Mouse (Mus musculus): ENCODE data around the gene Eif2d. TPM values are rescaled to one million over a fixed set of nuclear protein-coding genes. Genes with fewer than 3 reads are reported as not detected.

Gene Eif2d
- polyA plus RNA-seq, 1 experiment from 2014 or later: 41.1 TPM

- Histone ChIP-seq H3K4me3 (no peak overlapping the region), H3K4me1 (peaks cover 16% of the 10 kb centered on the region), H3K27me3 (replicated peaks) (no peaks in the 10 kb centered on the region), H3K4me2 (no peak overlapping the region), H3K27ac (replicated peaks) (no peak overlapping the region), H3K36me3 (0 out of 2 replicates have a peak, but pooled peaks cover 4% of the 10 kb centered on the region), H3K9me3 (no peaks in the 10 kb centered on the region), H3K9ac (no peak overlapping the region)
- 78% methylated on average over 2 of the region's 2 CpGs for WGBS
- no peak for ATAC-seq (ENCODE audit: extremely low read depth, insufficient number of reproducible peaks, low FRiP score, low TSS enrichment)
These were observed 70.4 kb downstream of the Eif2d start for GRCm38 (mm10) chr1:131223345-131223744.

GRCm38 (mm10) chr1:131224848-131225471, 72.0 kb downstream of the Eif2d start:
- no peak overlapping the region for H3K9ac ChIP-seq
- H3K4me2 ChIP-seq: no peak overlapping the region
- no peak overlapping the region for H3K4me3 ChIP-seq
- WGBS: 69% methylated on average over 12 of the region's 12 CpGs
- 0 out of 2 replicates have a peak, but pooled peaks cover 4% of the 10 kb centered on the region for H3K36me3 ChIP-seq
- H3K9me3 ChIP-seq: no peaks in the 10 kb centered on the region
- H3K4me1 ChIP-seq: peaks cover 32% of the 10 kb centered on the region
- ATAC-seq (ENCODE audit: extremely low read depth, insufficient number of reproducible peaks, low FRiP score, low TSS enrichment): no peak
- no peaks in the 10 kb centered on the region for H3K27me3 ChIP-seq (replicated peaks)
- no peak overlapping the region for H3K27ac ChIP-seq (replicated peaks)

GRCm38 (mm10) chr1:131228225-131228624, 75.2 kb downstream of the Eif2d start:
- Histone ChIP-seq H3K27me3 (replicated peaks) (no peaks in the 10 kb centered on the region), H3K27ac (replicated peaks) (peak overlapping the region; percentile 75), H3K4me3 (peak overlapping the region; percentile 16; the same call in 1 of the 2 replicates), H3K36me3 (0 out of 2 replicates have a peak, but pooled peaks cover 4% of the 10 kb centered on the region), H3K9me3 (no peaks in the 10 kb centered on the region), H3K4me1 (peaks cover 61% of the 10 kb centered on the region), H3K9ac (peak overlapping the region; percentile 54), H3K4me2 (peak overlapping the region; percentile 57)
- WGBS: 26% methylated on average over 7 of the region's 7 CpGs
- peak; percentile 59; the same call in 1 of the 2 replicates for ATAC-seq (ENCODE audit: extremely low read depth, insufficient number of reproducible peaks, low FRiP score, low TSS enrichment)

- peak overlapping the region; percentile 75 for H3K27ac ChIP-seq (replicated peaks)
- H3K9ac ChIP-seq: no peak overlapping the region
- 38% methylated on average over 5 of the region's 5 CpGs for WGBS
- peak overlapping the region; percentile 16; the same call in 1 of the 2 replicates for H3K4me3 ChIP-seq
- 0 out of 2 replicates have a peak, but pooled peaks cover 4% of the 10 kb centered on the region for H3K36me3 ChIP-seq
- H3K27me3 ChIP-seq (replicated peaks): no peaks in the 10 kb centered on the region
- H3K4me1 ChIP-seq: peaks cover 65% of the 10 kb centered on the region
- 0 out of 2 replicates have a peak, but pooled peaks have one; percentile 39 for ATAC-seq (ENCODE audit: extremely low read depth, insufficient number of reproducible peaks, low FRiP score, low TSS enrichment)
- H3K9me3 ChIP-seq: no peaks in the 10 kb centered on the region
- H3K4me2 ChIP-seq: peak overlapping the region; percentile 57
These were observed 75.7 kb downstream of the Eif2d start for GRCm38 (mm10) chr1:131228659-131229058.

DNA sequence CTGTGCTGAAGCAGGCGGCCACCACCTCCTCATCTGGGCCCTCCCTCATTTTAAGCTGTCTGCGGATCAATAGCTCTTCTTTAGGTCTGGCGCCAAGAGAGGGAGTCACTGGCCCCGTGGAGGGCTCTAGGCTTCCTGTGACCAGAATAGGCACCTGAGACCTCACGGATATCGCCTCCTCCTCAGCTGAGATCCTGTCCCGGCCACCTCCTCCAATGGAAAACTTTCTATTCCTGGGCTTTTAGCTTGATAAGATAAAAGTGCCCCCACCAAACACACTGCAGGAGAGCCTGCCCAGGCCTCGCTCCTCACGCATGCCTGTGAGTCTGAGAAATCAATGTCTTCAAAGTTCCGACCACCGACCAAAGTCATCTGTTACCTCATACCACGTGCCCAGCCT, 80.5 kb downstream of the Eif2d start:
- peak overlapping the region; percentile 81 for H3K9ac ChIP-seq
- H3K27ac ChIP-seq (replicated peaks): peak overlapping the region; percentile 87
- no peak for ATAC-seq (ENCODE audit: extremely low read depth, insufficient number of reproducible peaks, low FRiP score, low TSS enrichment)

DNA sequence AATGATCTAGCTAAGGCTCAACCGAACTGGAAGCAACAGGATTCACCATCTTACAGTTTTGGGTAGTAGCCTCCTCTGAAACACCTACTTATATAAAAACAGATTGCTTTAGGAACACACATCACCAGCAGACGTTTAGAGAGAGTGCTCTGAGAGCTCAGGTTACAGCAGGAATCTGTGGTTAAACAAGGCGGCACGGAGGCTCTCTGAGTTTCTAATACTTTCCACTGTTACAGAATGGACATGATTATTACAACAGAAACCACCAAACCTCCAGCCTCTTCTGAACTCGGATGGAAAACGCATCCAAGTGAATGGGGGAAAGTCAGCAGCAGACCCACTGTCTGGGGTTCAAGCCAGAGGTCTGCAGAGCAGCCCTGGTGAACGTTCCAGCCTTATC, 83.1 kb downstream of the Eif2d start:
- WGBS: 42% methylated on average over 7 of the region's 7 CpGs
- no peaks in the 10 kb centered on the region for H3K36me3 ChIP-seq
- no peak overlapping the region for H3K4me3 ChIP-seq
- no peak overlapping the region for H3K4me2 ChIP-seq
- H3K27me3 ChIP-seq (replicated peaks): peaks cover 7% of the 10 kb centered on the region; the same call in 1 of the 2 replicates
- H3K9me3 ChIP-seq: no peaks in the 10 kb centered on the region
- peaks cover 77% of the 10 kb centered on the region for H3K4me1 ChIP-seq
- peak overlapping the region; percentile 33; the same call in 1 of the 2 replicates for H3K9ac ChIP-seq
- ATAC-seq (ENCODE audit: extremely low read depth, insufficient number of reproducible peaks, low FRiP score, low TSS enrichment): no peak
- H3K27ac ChIP-seq (replicated peaks): peak overlapping the region; percentile 13; the same call in 1 of the 2 replicates

More for the DNA sequence above, 80.5 kb downstream of the Eif2d start:
- no peaks in the 10 kb centered on the region for H3K36me3 ChIP-seq
- no peaks in the 10 kb centered on the region for H3K9me3 ChIP-seq
- WGBS: 12% methylated on average over 12 of the region's 12 CpGs
- H3K4me3 ChIP-seq: peak overlapping the region; percentile 41
- H3K4me2 ChIP-seq: peak overlapping the region; percentile 65
- H3K4me1 ChIP-seq: peaks cover 77% of the 10 kb centered on the region
- no peaks in the 10 kb centered on the region for H3K27me3 ChIP-seq (replicated peaks)

Other genes starting within 250 kb of the Eif2d start
- not detected in 2 replicates for gene Il20, start 241.7 kb upstream of the Eif2d start, polyA plus RNA-seq (2015; fragmentation: Nextera tagmentation; extraction: Ambion mirVana)
- not detected in 2 replicates for gene Il19, start 213.1 kb upstream of the Eif2d start, polyA plus RNA-seq (2015; fragmentation: Nextera tagmentation; extraction: Ambion mirVana)
- gene Il10, start 133.3 kb upstream of the Eif2d start, polyA plus RNA-seq (2015; fragmentation: Nextera tagmentation; extraction: Ambion mirVana): not detected in 2 replicates
- 60.0 and 62.0 TPM in 2 replicates for gene Mapkapk2, start 55.4 kb upstream of the Eif2d start, polyA plus RNA-seq (2015; fragmentation: Nextera tagmentation; extraction: Ambion mirVana)
- gene Dyrk3, start 14.8 kb upstream of the Eif2d start, polyA plus RNA-seq (2015; fragmentation: Nextera tagmentation; extraction: Ambion mirVana): 3.2 and 4.5 TPM in 2 replicates
- gene Rassf5, start 92.1 kb downstream of the Eif2d start, polyA plus RNA-seq (2015; fragmentation: Nextera tagmentation; extraction: Ambion mirVana): 14.9 and 18.2 TPM in 2 replicates
- 2.4 and 2.8 TPM in 2 replicates for gene Ikbke, start 126.4 kb downstream of the Eif2d start, polyA plus RNA-seq (2015; fragmentation: Nextera tagmentation; extraction: Ambion mirVana)

All from heart, embryonic 13.5 days (tissue).